In the genomic region with DNA sequence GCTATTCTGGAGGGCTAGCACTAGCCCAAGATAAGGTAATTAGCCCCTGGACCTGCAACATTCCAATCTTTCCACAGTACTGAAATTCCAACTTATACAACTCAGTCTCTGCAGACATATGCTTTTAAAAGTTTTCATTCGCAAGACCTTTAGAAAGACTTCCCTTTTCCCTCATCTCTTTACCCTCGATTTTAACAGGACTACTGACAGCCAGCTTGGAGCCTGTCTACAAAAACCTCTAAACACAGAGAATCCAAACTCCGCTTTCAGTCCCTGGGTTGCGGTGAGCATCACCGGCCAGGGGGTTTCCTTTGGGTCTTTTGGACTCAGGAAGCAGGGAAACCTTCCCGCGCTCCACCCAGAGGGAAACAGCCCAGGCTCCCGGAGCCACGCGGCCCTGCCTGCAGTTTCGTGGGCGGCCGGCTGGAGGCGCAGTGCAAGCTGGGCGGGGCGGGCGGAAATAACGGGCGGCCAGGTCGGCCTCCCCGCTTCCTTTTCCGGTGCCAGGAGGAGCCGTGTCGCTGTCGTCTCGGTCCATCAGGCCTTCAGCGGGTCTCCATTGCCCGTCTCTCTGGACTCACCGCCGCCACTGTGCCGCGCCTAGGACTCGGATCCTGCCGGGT, we compare ENCODE assay signal across 8 mouse cellular contexts. TPM values are rescaled to one million over a fixed set of nuclear protein-coding genes. Genes with fewer than 3 reads are reported as not detected.
A peak's percentile ranks its signal among the peaks of the same experiment; 100 is the strongest.
DNase-seq lines count a peak whose midpoint lies in the region; ATAC-seq and TF ChIP-seq lines count a peak whose summit lies in the region.

A gene (plus strand): TSS at position 482 of the 623 bp plus-strand sequence.

- peak; percentile 90 for ATAC-seq in embryonic facial prominence, embryonic 14.5 days (ENCODE audit: low read depth)
- peak; percentile 81 for ATAC-seq in limb, embryonic 14.5 days (ENCODE audit: low FRiP score, low read depth)
- peak; percentile 93 for ATAC-seq in midbrain, postnatal 0 days (ENCODE audit: low FRiP score)

- peak within 1 kb of the TSS; percentile 99 for H3K4me3 ChIP-seq in embryonic facial prominence, embryonic 14.5 days (ENCODE audit: low read depth, low read length)
- H3K4me3 ChIP-seq in limb, embryonic 14.5 days (replicated peaks; ENCODE audit: low read length), result peak within 1 kb of the TSS; percentile 99
- H3K4me3 ChIP-seq in midbrain, postnatal 0 days (ENCODE audit: low read depth, low read length), result peak within 1 kb of the TSS; percentile 95

- H3K36me3 ChIP-seq in embryonic facial prominence, embryonic 14.5 days (ENCODE audit: control insufficient read depth, insufficient read depth, low read length), result 0 out of 2 replicates have a peak, but pooled peaks cover 3% of the 10 kb centered on the region
- no peaks in the 10 kb centered on the region for H3K36me3 ChIP-seq in limb, embryonic 14.5 days (ENCODE audit: control insufficient read depth, insufficient read depth, low read length)
- H3K36me3 ChIP-seq in midbrain, postnatal 0 days (ENCODE audit: insufficient read depth, low read length), result no peaks in the 10 kb centered on the region

- peak within 1 kb of the TSS; percentile 79 for H3K4me2 ChIP-seq in embryonic facial prominence, embryonic 14.5 days (ENCODE audit: low read depth, low read length)
- peak within 1 kb of the TSS; percentile 55 for H3K4me2 ChIP-seq in limb, embryonic 14.5 days (replicated peaks; ENCODE audit: low read depth, low read length, severe bottlenecking)
- H3K4me2 ChIP-seq in midbrain, postnatal 0 days (ENCODE audit: low read depth, low read length, poor library complexity, severe bottlenecking), result peak within 1 kb of the TSS; percentile 54

- no peaks in the 10 kb centered on the region for H3K27me3 ChIP-seq in embryonic facial prominence, embryonic 14.5 days (replicated peaks; ENCODE audit: control insufficient read depth, insufficient read depth, low read length)
- H3K27me3 ChIP-seq in limb, embryonic 14.5 days (ENCODE audit: control insufficient read depth, insufficient read depth, low read length), result no peaks in the 10 kb centered on the region
- H3K27me3 ChIP-seq in midbrain, postnatal 0 days (ENCODE audit: insufficient read depth, low read length), result no peaks in the 10 kb centered on the region

- peak; percentile 96 for TF ChIP-seq CTCF in midbrain, postnatal 0 days (IDR thresholded peaks at IDR 0.05)

- DNase-seq in 3T3-L1 (ENCODE audit: low read depth, low spot score), result peak; percentile 76
- peak; percentile 86 to 93 for DNase-seq in adrenal gland, postnatal 4 days (ENCODE audit: low spot score in 2 of 2)
- peak; percentile 90 for DNase-seq in embryonic facial prominence, embryonic 14.5 days (ENCODE audit: low spot score)
- DNase-seq in heart, adult 8-10 months (ENCODE audit: low spot score), result peak; percentile 90
- peak; percentile 91 for DNase-seq in kidney, adult 9 months
- DNase-seq in limb, embryonic 14.5 days (ENCODE audit: low spot score), result peak; percentile 83
- peak; percentile 90 for DNase-seq in midbrain, postnatal 0 days (ENCODE audit: low spot score)
- peak; percentile 87 to 94 for DNase-seq in spleen, postnatal 14 days (ENCODE audit: low spot score in 2 of 2)

- H3K4me1 ChIP-seq in embryonic facial prominence, embryonic 14.5 days (ENCODE audit: control insufficient read depth, insufficient read depth, low read length), result peaks cover 17% of the 10 kb centered on the region
- H3K4me1 ChIP-seq in limb, embryonic 14.5 days (ENCODE audit: control insufficient read depth, insufficient read depth, low read length), result peaks cover 12% of the 10 kb centered on the region
- H3K4me1 ChIP-seq in midbrain, postnatal 0 days (ENCODE audit: insufficient read depth, low read length), result peaks cover 7% of the 10 kb centered on the region; the same call in 1 of the 2 replicates

- peak within 1 kb of the TSS; percentile 97 for H3K27ac ChIP-seq in embryonic facial prominence, embryonic 14.5 days (replicated peaks; ENCODE audit: low read depth, low read length)
- peak within 1 kb of the TSS; percentile 96 for H3K27ac ChIP-seq in limb, embryonic 14.5 days (replicated peaks; ENCODE audit: low read depth, low read length)
- H3K27ac ChIP-seq in midbrain, postnatal 0 days (ENCODE audit: low read depth, low read length), result peak within 1 kb of the TSS; percentile 97

- H3K9me3 ChIP-seq in embryonic facial prominence, embryonic 14.5 days (ENCODE audit: control insufficient read depth, low read length), result no peaks in the 10 kb centered on the region
- no peaks in the 10 kb centered on the region for H3K9me3 ChIP-seq in limb, embryonic 14.5 days (ENCODE audit: control insufficient read depth, low read length)
- no peaks in the 10 kb centered on the region for H3K9me3 ChIP-seq in midbrain, postnatal 0 days (ENCODE audit: low read length)

- H3K9ac ChIP-seq in embryonic facial prominence, embryonic 14.5 days (ENCODE audit: low read depth, low read length), result peak within 1 kb of the TSS; percentile 100
- H3K9ac ChIP-seq in limb, embryonic 14.5 days (ENCODE audit: low read depth, low read length, severe bottlenecking), result peak within 1 kb of the TSS; percentile 99
- H3K9ac ChIP-seq in midbrain, postnatal 0 days (replicated peaks; ENCODE audit: low read length, poor library complexity, severe bottlenecking), result peak within 1 kb of the TSS; percentile 99

- TF ChIP-seq POLR2A in limb, embryonic 14.5 days (IDR thresholded peaks at IDR 0.05; ENCODE audit: borderline replicate concordance, extremely low read depth, insufficient read depth, insufficient read length), result 0 out of 2 replicates have a peak, but pooled peaks have one; percentile 49

- under 1% methylated on average over 22 of the region's 34 CpGs for WGBS in embryonic facial prominence, embryonic 14.5 days
- WGBS in limb, embryonic 14.5 days, result 1% methylated on average over 34 of the region's 34 CpGs
- 1% methylated on average over 34 of the region's 34 CpGs for WGBS in midbrain, postnatal 0 days

RNA-seq across cellular contexts. Expression of the gene that starts here (rescaled TPM):
- 100 to 1,000 TPM; 106 to 110 TPM for total RNA-seq in adrenal gland, postnatal 4 days (2021)
- 75.6 and 78.8 TPM in 2 replicates for polyA plus RNA-seq in embryonic facial prominence, embryonic 14.5 days (2014; fragmentation: Nextera tagmentation; extraction: Ambion mirVana)
- 10 to 100 TPM; 21.8 to 35.6 (median 30.7) TPM for total RNA-seq in heart, adult 8-10 months (2022)
- polyA plus RNA-seq in limb, embryonic 14.5 days (2012; rRNA removed), result 62.6 and 72.1 TPM in 2 replicates
- 74.6 and 76.1 TPM in 2 replicates for polyA plus RNA-seq in limb, embryonic 14.5 days (2014; fragmentation: Nextera tagmentation; extraction: Ambion mirVana)
- total RNA-seq in midbrain, postnatal 0 days (2014; rRNA removed), result 51.0 and 57.6 TPM in 2 replicates
- 29.9 and 36.3 TPM in 2 replicates for polyA plus RNA-seq in midbrain, postnatal 0 days (2015; fragmentation: Nextera tagmentation; extraction: Ambion mirVana)

Comparison
In these comparisons a context has a peak if more than half of its experiments do, and no peak if none do; other contexts are left out.
1. Peak in every context shown above with its lines: DNase-seq, ATAC-seq, H3K4me3 ChIP-seq and H3K27ac ChIP-seq.